Mouse (Mus musculus) ZHBTc4 (cell line): Measurements from ENCODE around the gene Ccser2.

ENCODE experiments used
- DNase-seq: peaks from one replicate; pipeline ENCODE4 v3.0.0-alpha.2; 2011; ENCODE audit warnings: low read depth, low spot score

Gene Ccser2

GRCm38 (mm10) chr14:36870257-36870656 lies 98.3 kb downstream of the Ccser2 start:
- no peak for DNase-seq

GRCm38 (mm10) chr14:36868769-36869362 lies 99.7 kb downstream of the Ccser2 start:
- DNase-seq = no peak

GRCm38 (mm10) chr14:36866966-36867700 lies 101.4 kb downstream of the Ccser2 start:
- DNase-seq = peak; percentile 73

GRCm38 (mm10) chr14:36863877-36864489 lies 104.6 kb downstream of the Ccser2 start:
- DNase-seq = peak; percentile 89

GRCm38 (mm10) chr14:36862387-36862786 lies 106.2 kb downstream of the Ccser2 start:
- DNase-seq = peak; percentile 75

GRCm38 (mm10) chr14:36858932-36859331 lies 109.6 kb downstream of the Ccser2 start:
- no peak for DNase-seq

GRCm38 (mm10) chr14:36852972-36853371 lies 115.6 kb downstream of the Ccser2 start:
- DNase-seq = peak; percentile 28

GRCm38 (mm10) chr14:36848860-36849259 lies 119.7 kb downstream of the Ccser2 start:
- no peak for DNase-seq
